Mouse (Mus musculus): ENCODE measurements around the gene Tdrd9. TPM values are rescaled to one million over a fixed set of nuclear protein-coding genes. Genes with fewer than 3 reads are reported as not detected.

Tdrd9 gene
- total RNA-seq, 1 experiment from 2014 or later, result not detected

- DNase-seq, result peak; percentile 35
These were observed 137.5 kb downstream of the Tdrd9 start for GRCm38 (mm10) chr12:112108696-112109445.

- DNase-seq, result no peak
These were observed 138.3 kb downstream of the Tdrd9 start for GRCm38 (mm10) chr12:112109701-112110100.

- DNase-seq, result peak; percentile 80
These were observed 140.0 kb downstream of the Tdrd9 start for GRCm38 (mm10) chr12:112111323-112111722.

GRCm38 (mm10) chr12:112112235-112112634 is 140.9 kb downstream of the Tdrd9 start:
- no peak for DNase-seq

- no peak for DNase-seq
These were observed 141.5 kb downstream of the Tdrd9 start for GRCm38 (mm10) chr12:112112686-112113396.

- DNase-seq, result peak; percentile 92
These were observed 142.4 kb downstream of the Tdrd9 start for GRCm38 (mm10) chr12:112113710-112114109.

- DNase-seq, result no peak
These were observed 145.6 kb downstream of the Tdrd9 start for GRCm38 (mm10) chr12:112117006-112117405.

GRCm38 (mm10) chr12:112117649-112118048 is 146.3 kb downstream of the Tdrd9 start:
- DNase-seq, result no peak

Small RNAs within 50 kb of the gene (microRNA-seq; reads per million reads assigned to microRNA genes)
- 0 reads per million in 2 experiments for gene Mir3073a
- gene Mir3073b, result 0 reads per million in 2 experiments

Other genes starting within 250 kb of the Tdrd9 start
- 99.9 and 115 TPM in 2 replicates for gene Klc1, start 212.7 kb upstream of the Tdrd9 start, total RNA-seq (2021)
- gene Xrcc3, start 157.7 kb upstream of the Tdrd9 start, total RNA-seq (2021), result 18.6 and 20.8 TPM in 2 replicates
- gene Zfyve21, start 157.4 kb upstream of the Tdrd9 start, total RNA-seq (2021), result 91.0 and 96.9 TPM in 2 replicates
- gene Ppp1r13b, start 63.4 kb upstream of the Tdrd9 start, total RNA-seq (2021), result 17.5 and 22.0 TPM in 2 replicates
- 533 and 580 TPM in 2 replicates for gene Atp5mpl, start 4.6 kb upstream of the Tdrd9 start, total RNA-seq (2021)
- gene Rd3l, start 9.8 kb downstream of the Tdrd9 start, total RNA-seq (2021), result not detected in 2 replicates
- gene Aspg, start 135.1 kb downstream of the Tdrd9 start, total RNA-seq (2021), result 40.1 and 40.8 TPM in 2 replicates
- 12.8 and 15.4 TPM in 2 replicates for gene Kif26a, start 174.6 kb downstream of the Tdrd9 start, total RNA-seq (2021)

Data from adrenal gland, postnatal 14 days (tissue).